Mouse (Mus musculus) stomach, embryonic 14.5 days (tissue): ENCODE measurements at regions not wholly inside any gene's neighbourhood (a gene's known extent, or its start where the extent isn't known, plus 50 kb on each side); places are given as distances from the start of the nearest gene placed in this dataset.

Experiments used
- ATAC-seq: fragments of 200-750 bp; cut with Nextera tagmentation; 2 replicates; pipeline ENCODE4 v1.8.0; 2017; ENCODE audit warnings: low read depth, moderate TSS enrichment; ENCODE audit not compliant: insufficient number of reproducible peaks, insufficient read depth, low FRiP score
- H3K27ac ChIP-seq: fragments of 300-500 bp; sonication (generic); 2 replicates; pipeline ENCODE4 v1.5.1; 2014; ENCODE audit warnings: mild to moderate bottlenecking, low read length, moderate library complexity, mixed read lengths
- H3K27me3 ChIP-seq: fragments of 300-500 bp; sonication (generic); 2 replicates; pipeline ENCODE4 v1.6.1; 2014; ENCODE audit warnings: low read length, control low read depth, mixed read lengths; ENCODE audit not compliant: control insufficient read depth, insufficient read depth
- H3K36me3 ChIP-seq: fragments of 300-500 bp; sonication (generic); 2 replicates; pipeline ENCODE4 v1.6.1; 2014; ENCODE audit warnings: mild to moderate bottlenecking, control low read depth, low read length, moderate library complexity, mixed read lengths; ENCODE audit not compliant: control insufficient read depth, insufficient read depth
- H3K4me1 ChIP-seq: fragments of 300-500 bp; sonication (generic); 2 replicates; pipeline ENCODE4 v1.6.1; 2014; ENCODE audit warnings: low read length, control low read depth, mixed read lengths; ENCODE audit not compliant: control insufficient read depth, insufficient read depth
- H3K4me2 ChIP-seq: fragments of 300-500 bp; sonication (generic); replicated peaks from 2 replicates; pipeline ENCODE4 v1.6.1; 2014; ENCODE audit warnings: low read depth, low read length, control low read depth
- H3K4me3 ChIP-seq: fragments of 300-500 bp; sonication (generic); 2 replicates; pipeline ENCODE4 v1.5.1; 2014; ENCODE audit warnings: low read depth, low read length, control low read depth
- H3K9ac ChIP-seq: fragments of 300-500 bp; sonication (generic); replicated peaks from 2 replicates; pipeline ENCODE4 v1.6.1; 2014; ENCODE audit warnings: low read depth, mild to moderate bottlenecking, control low read depth, low read length, moderate library complexity, mixed read lengths
- H3K9me3 ChIP-seq: fragments of 300-500 bp; sonication (generic); 2 replicates; pipeline ENCODE4 v1.6.1; 2016; ENCODE audit warnings: low read depth, low read length, control low read depth; ENCODE audit not compliant: control insufficient read depth
- WGBS: fragments of 180-500 bp; shearing (Covaris S2); extraction: QIAGEN DNeasy Blood & Tissue Kit; methylation state at CpG from one replicate; pipeline ENCODE4 v1.1.7; 2014; 5-methylcytosine and 5-hydroxymethylcytosine counted together

DNA sequence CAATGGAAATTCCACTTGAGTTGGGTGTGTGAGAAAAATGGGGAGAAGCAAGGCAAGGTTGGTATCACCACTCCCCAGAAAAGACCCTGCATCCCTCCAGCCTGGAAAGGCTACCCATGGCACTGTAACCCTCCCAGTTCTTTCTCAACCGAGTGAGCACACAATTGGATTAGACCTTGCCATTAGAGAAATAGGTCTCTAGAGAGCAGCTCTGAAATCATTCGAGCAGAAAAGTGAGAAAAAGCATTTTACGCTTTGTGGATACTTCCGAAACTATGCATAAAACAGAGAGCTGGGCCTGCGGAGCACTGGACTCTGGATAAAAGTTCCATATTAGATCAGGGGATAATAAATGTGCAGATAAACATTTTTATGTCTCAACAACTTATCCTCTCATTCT is 264.6 kb upstream of the Map3k7 start:
- no peak overlapping the region for H3K9ac ChIP-seq
- no peaks in the 10 kb centered on the region for H3K36me3 ChIP-seq
- H3K4me2 ChIP-seq, result no peak overlapping the region
- no peaks in the 10 kb centered on the region for H3K4me1 ChIP-seq
- no peak for ATAC-seq
- H3K27ac ChIP-seq, result no peak overlapping the region
- H3K27me3 ChIP-seq, result no peaks in the 10 kb centered on the region
- WGBS, result 90% methylated on average over 5 of the region's 5 CpGs
- H3K4me3 ChIP-seq, result no peak overlapping the region
- H3K9me3 ChIP-seq, result no peaks in the 10 kb centered on the region

DNA sequence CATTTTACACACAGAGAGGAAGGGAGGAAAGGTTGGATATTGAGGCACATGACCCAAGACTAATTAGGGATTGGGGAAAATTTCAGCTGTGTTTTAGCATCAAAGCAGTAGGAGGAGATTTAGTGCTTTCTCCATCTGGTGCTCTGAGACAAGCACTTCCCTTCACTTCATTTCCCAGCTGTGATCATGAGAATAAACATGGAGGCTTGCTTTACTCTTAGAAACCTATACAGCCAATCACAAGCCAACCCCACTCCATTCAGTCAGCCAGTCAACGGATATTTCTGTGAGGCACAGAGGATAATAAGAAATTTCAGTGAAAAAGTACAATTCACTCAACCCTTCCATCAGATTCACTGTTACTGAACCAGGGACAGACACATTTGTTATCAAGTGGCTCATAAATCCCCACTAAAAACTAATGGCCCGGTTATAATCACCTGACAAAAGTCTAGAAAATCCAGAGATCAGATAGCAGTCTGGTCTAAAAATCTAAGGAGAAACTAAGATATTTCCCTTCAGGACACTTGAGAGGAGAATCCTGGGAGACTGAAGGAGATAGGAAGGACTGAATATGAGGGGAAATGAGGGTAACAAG is 249.7 kb upstream of the Map3k7 start:
- no peaks in the 10 kb centered on the region for H3K27me3 ChIP-seq
- no peaks in the 10 kb centered on the region for H3K4me1 ChIP-seq
- H3K9ac ChIP-seq, result no peak overlapping the region
- H3K9me3 ChIP-seq, result no peaks in the 10 kb centered on the region
- ATAC-seq, result no peak
- H3K36me3 ChIP-seq, result no peaks in the 10 kb centered on the region
- 77% methylated on average over 2 of the region's 2 CpGs for WGBS
- no peak overlapping the region for H3K4me2 ChIP-seq
- H3K27ac ChIP-seq, result no peak overlapping the region
- no peak overlapping the region for H3K4me3 ChIP-seq

DNA sequence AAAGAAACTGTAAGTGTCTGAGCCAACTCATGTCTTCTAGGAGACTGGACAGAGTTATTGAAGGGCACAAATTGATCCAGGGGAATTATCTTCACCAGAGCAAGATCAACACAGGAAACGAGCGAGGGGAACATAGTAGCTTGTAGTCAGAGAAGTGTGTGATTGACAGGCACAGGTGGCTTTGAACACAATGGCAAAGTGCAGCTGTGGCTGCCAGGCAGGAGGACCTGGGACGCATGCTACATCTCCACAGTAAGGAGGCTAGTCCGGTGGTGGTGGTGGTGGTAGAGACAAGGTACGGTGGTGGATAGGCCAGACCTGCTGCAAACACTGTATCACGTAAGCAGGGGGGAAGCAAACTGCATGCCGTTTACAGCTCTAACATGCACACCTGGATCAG is 240.4 kb upstream of the Map3k7 start:
- no peaks in the 10 kb centered on the region for H3K36me3 ChIP-seq
- WGBS, result 72% methylated on average over 7 of the region's 7 CpGs
- ATAC-seq, result no peak

DNA sequence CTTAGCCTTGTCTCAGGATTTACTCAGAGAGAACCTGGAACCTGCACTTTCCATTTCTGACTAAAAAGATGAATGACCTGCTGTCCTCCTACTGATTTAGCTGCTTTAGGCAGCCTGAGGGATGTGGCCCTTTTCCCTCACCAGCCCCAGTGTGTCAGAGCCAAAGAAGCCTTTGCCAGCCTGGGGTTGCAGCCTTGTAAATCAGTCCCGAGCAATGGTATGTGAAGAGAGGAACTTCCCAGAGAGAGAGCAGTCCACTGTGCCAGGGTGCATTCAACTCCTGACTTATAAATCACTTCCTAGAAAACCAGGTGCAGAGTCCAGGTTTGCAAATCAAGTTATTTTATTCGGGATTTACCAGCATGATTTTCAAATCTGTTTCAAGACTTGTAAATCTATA is 239.5 kb upstream of the Map3k7 start:
- no peaks in the 10 kb centered on the region for H3K4me1 ChIP-seq
- WGBS, result 41% methylated on average over 2 of the region's 2 CpGs

More for the DNA sequence above, 240.4 kb upstream of the Map3k7 start:
- Histone ChIP-seq H3K4me1 (no peaks in the 10 kb centered on the region), H3K4me2 (no peak overlapping the region), H3K9ac (no peak overlapping the region), H3K9me3 (no peaks in the 10 kb centered on the region), H3K27ac (no peak overlapping the region), H3K4me3 (no peak overlapping the region), H3K27me3 (no peaks in the 10 kb centered on the region)

DNA sequence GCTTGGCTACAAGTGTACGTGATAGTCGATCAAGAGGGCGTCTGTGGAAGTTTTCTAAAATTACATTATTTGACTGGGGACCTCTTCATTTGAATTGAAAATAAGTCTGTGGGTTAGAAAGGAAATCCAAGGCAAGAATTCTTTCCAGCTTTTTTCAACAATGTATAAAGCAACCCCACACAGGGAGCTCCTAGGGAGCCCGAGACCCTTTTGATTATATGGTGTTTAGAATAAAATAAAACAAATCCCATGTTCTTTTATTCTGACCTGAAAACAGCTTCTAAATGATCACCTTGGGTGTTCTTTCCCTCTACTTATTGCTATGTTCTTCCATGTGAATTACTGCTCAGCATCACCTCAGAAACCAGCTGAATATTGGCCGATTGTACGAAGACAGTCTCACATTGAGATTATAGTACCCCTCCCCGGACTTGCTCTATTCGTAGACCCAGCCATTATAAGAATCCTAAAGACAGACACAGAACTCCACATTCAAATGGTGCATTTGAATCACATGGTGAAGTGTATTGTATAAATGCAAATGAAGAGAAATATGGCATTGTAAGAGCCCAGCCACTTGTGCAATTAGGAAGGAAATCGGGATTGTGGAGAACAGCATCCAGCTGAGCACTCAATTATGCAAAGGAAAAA is 236.3 kb upstream of the Map3k7 start:
- no peak overlapping the region for H3K4me3 ChIP-seq
- ATAC-seq, result no peak
- no peak overlapping the region for H3K27ac ChIP-seq
- H3K27me3 ChIP-seq, result no peaks in the 10 kb centered on the region
- no peaks in the 10 kb centered on the region for H3K9me3 ChIP-seq
- H3K36me3 ChIP-seq, result no peaks in the 10 kb centered on the region
- no peak overlapping the region for H3K4me2 ChIP-seq
- no peaks in the 10 kb centered on the region for H3K4me1 ChIP-seq
- WGBS, result 93% methylated on average over 9 of the region's 9 CpGs
- H3K9ac ChIP-seq, result no peak overlapping the region

More for the DNA sequence above, 239.5 kb upstream of the Map3k7 start:
- Histone ChIP-seq H3K4me3 (no peak overlapping the region), H3K36me3 (no peaks in the 10 kb centered on the region), H3K9me3 (no peaks in the 10 kb centered on the region), H3K27me3 (no peaks in the 10 kb centered on the region), H3K9ac (no peak overlapping the region), H3K4me2 (no peak overlapping the region), H3K27ac (no peak overlapping the region)
- no peak for ATAC-seq

DNA sequence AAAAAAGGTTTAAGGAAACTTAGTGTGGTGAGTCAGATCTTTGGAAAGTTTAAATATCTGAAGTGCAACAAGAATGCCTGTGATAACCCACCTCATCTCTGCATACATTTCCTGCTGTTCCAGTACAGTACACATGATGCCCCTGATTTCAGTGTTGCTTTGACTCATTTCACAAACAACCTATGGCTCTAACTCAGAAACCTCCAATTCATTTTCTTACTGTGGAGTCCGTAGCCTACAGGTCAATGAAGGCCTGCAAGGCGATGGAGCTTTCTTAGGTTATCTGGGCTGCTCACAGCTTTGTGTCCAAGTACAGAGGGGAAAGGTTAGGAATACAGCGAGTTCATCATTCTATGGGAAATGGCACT is 235.8 kb upstream of the Map3k7 start:
- H3K27ac ChIP-seq, result no peak overlapping the region
- no peak for ATAC-seq
- no peaks in the 10 kb centered on the region for H3K9me3 ChIP-seq
- no peak overlapping the region for H3K9ac ChIP-seq
- no peaks in the 10 kb centered on the region for H3K36me3 ChIP-seq
- H3K4me2 ChIP-seq, result no peak overlapping the region
- no peaks in the 10 kb centered on the region for H3K4me1 ChIP-seq
- no peaks in the 10 kb centered on the region for H3K27me3 ChIP-seq
- WGBS, result 95% methylated on average over 3 of the region's 3 CpGs
- no peak overlapping the region for H3K4me3 ChIP-seq

DNA sequence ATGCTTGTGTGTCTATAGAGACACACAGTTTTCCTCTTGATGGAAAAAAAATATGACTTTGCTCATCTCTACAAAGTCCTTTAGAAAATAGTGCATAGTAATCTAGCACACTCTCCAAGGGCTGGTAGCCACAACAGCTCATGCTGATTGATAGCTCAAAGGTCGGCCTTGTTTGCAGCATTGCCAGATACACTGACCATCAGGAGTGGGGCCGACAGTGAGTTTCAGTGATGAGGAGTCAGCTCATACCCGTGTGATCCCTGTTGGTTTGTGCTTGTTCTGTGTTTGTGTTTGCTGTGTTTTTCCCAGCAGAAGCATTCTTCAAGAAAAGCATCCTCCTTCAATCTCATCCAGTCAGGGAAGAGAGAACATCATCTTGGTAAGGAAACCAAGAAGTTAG is 220.1 kb upstream of the Map3k7 start:
- Histone ChIP-seq H3K27me3 (no peaks in the 10 kb centered on the region), H3K9ac (no peak overlapping the region), H3K4me1 (no peaks in the 10 kb centered on the region), H3K27ac (no peak overlapping the region), H3K9me3 (no peaks in the 10 kb centered on the region), H3K4me2 (no peak overlapping the region), H3K36me3 (no peaks in the 10 kb centered on the region), H3K4me3 (no peak overlapping the region)
- WGBS, result 34% methylated on average over 3 of the region's 3 CpGs
- no peak for ATAC-seq

DNA sequence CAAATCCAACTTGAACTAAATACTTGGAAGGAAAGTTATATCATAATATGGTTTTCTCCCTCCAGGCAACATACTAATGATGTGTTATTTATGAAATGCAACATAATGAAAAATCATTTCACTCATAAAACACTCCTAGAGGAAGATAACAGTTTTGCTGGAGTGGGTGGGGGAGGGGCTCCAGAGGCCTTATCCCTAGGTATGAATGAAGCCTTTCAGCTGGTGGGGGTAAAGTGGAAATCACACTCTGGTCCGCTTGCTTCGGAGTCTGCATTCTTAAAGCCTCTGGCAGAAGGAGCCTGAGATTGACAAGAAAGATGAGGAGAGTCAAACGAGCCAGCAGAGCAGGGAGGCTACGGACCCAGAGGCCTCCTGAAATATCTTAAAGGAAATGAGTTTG is 219.5 kb upstream of the Map3k7 start:
- no peak for ATAC-seq
- Histone ChIP-seq H3K4me1 (no peaks in the 10 kb centered on the region), H3K4me2 (no peak overlapping the region), H3K27me3 (no peaks in the 10 kb centered on the region), H3K27ac (no peak overlapping the region), H3K36me3 (no peaks in the 10 kb centered on the region), H3K9me3 (no peaks in the 10 kb centered on the region), H3K9ac (no peak overlapping the region), H3K4me3 (no peak overlapping the region)
- 55% methylated on average over 4 of the region's 4 CpGs for WGBS
